Mouse (Mus musculus): ENCODE data around the gene Timm8a1. TPM values are rescaled to one million over a fixed set of nuclear protein-coding genes. Genes with fewer than 3 reads are reported as not detected.

Timm8a1 gene
- total and polyA plus RNA-seq, 3 experiments, result 240 to 449 (median 267) TPM

GRCm38 (mm10) chrX:134525260-134525659 is 16.4 kb downstream of the Timm8a1 start:
- Histone ChIP-seq H3K36me3 (ENCODE audit: control insufficient read depth in 1 of 2, insufficient read depth in 2 of 2, low read length in 2 of 2) (peaks cover 0 to 36% of the 10 kb centered on the region in 2 experiments; a peak in 2 of 4 replicates), H3K27me3 (ENCODE audit: control insufficient read depth in 1 of 2, insufficient read depth in 2 of 2, low read length in 2 of 2) (no peaks in the 10 kb centered on the region), H3K4me3 (ENCODE audit: control insufficient read depth in 1 of 2, insufficient read depth in 1 of 2, low read depth in 2 of 2, low read length in 2 of 2) (no peak overlapping the region), H3K27ac (ENCODE audit: control insufficient read depth, low read depth, low read length) (peak overlapping the region; percentile 3; the same call in 1 of the 2 replicates), H3K79me2 (ENCODE audit: control insufficient read depth, insufficient read depth, low read length, poor library complexity) (no peaks in the 10 kb centered on the region), H3K9ac (ENCODE audit: control insufficient read depth, low read depth, low read length, poor library complexity, severe bottlenecking) (no peak overlapping the region), H3K9me3 (replicated peaks; ENCODE audit: insufficient read depth, low read length) (no peaks in the 10 kb centered on the region), H3K4me1 (ENCODE audit: control insufficient read depth in 1 of 2, insufficient read depth in 2 of 2, low read length in 2 of 2) (peaks cover 25% of the 10 kb centered on the region in 2 experiments)
- peak; percentile 66 for DNase-seq (ENCODE audit: low read depth, low spot score)
- no peak for TF ChIP-seq NRF1 (IDR thresholded peaks at IDR 0.05; ENCODE audit: insufficient read depth, low read depth, low read length, poor library complexity, severe bottlenecking)
- no peak for TF ChIP-seq SMC3 (IDR thresholded peaks at IDR 0.05; ENCODE audit: low read depth, low read length)
- TF ChIP-seq KAT2A (conservative IDR thresholded peaks at IDR 0.05; ENCODE audit: low read depth, low read length), result no peak
- TF ChIP-seq GATA1 (IDR thresholded peaks at IDR 0.05; ENCODE audit: low read depth, low read length), result peak; percentile 86
- TF ChIP-seq POLR2AphosphoS5 (IDR thresholded peaks at IDR 0.05; ENCODE audit: borderline replicate concordance, low read depth, low read length), result no peak
- peak; percentile 63; the same call in 1 of the 2 replicates for TF ChIP-seq RCOR1 (IDR thresholded peaks at IDR 0.05; ENCODE audit: low read depth, low read length)
- peak; percentile 32; the same call in 1 of the 2 replicates for TF ChIP-seq TCF12 (IDR thresholded peaks at IDR 0.05; ENCODE audit: low read depth, low read length)
- TF ChIP-seq POLR2A (IDR thresholded peaks at IDR 0.05; ENCODE audit: control insufficient read depth in 1 of 2, insufficient read depth in 1 of 2, low read depth in 1 of 2, low read length in 2 of 2, poor library complexity in 1 of 2), result no peak
- no peak for TF ChIP-seq CTCF (IDR thresholded peaks at IDR 0.05 in 2 of 3, conservative IDR thresholded peaks at IDR 0.05 in 1 of 3; ENCODE audit: control insufficient read depth in 1 of 3, insufficient read depth in 1 of 3, low read depth in 2 of 3, low read length in 3 of 3, poor library complexity in 1 of 3, severe bottlenecking in 1 of 3)
- no peak for TF ChIP-seq USF1 (IDR thresholded peaks at IDR 0.05; ENCODE audit: low read depth, low read length)
- no peak for TF ChIP-seq MYB (IDR thresholded peaks at IDR 0.05; ENCODE audit: low read depth, low read length)
- no peak; the same call in 1 of the 2 replicates for TF ChIP-seq TAL1 (IDR thresholded peaks at IDR 0.05; ENCODE audit: low read length)
- TF ChIP-seq ZMIZ1 (IDR thresholded peaks at IDR 0.05; ENCODE audit: low read depth, low read length), result no peak
- no peak for TF ChIP-seq ZKSCAN1 (IDR thresholded peaks at IDR 0.05; ENCODE audit: low read depth, low read length)
- TF ChIP-seq EP300 (IDR thresholded peaks at IDR 0.05; ENCODE audit: low read depth in 1 of 2, low read length in 2 of 2), result peak; percentile 70 to 82
- TF ChIP-seq MEF2A (IDR thresholded peaks at IDR 0.05; ENCODE audit: extremely low read depth, insufficient replicate concordance, low read depth, low read length, poor library complexity, severe bottlenecking), result no peak
- peak; percentile 85 for TF ChIP-seq MXI1 (IDR thresholded peaks at IDR 0.05; ENCODE audit: low read depth, low read length)
- TF ChIP-seq CHD2 (IDR thresholded peaks at IDR 0.05; ENCODE audit: low read length), result no peak
- no peak for TF ChIP-seq ZC3H11A (IDR thresholded peaks at IDR 0.05; ENCODE audit: low read depth, low read length)
- TF ChIP-seq TBP (IDR thresholded peaks at IDR 0.05; ENCODE audit: low read depth, low read length), result no peak
- TF ChIP-seq ELF1 (IDR thresholded peaks at IDR 0.05; ENCODE audit: low read depth, low read length), result no peak
- no peak for TF ChIP-seq USF2 (IDR thresholded peaks at IDR 0.05; ENCODE audit: borderline replicate concordance in 1 of 2, insufficient read depth in 1 of 2, low read depth in 1 of 2, low read length in 2 of 2)
- TF ChIP-seq ZNF384 (IDR thresholded peaks at IDR 0.05; ENCODE audit: low read depth, low read length), result peak; percentile 97
- peak; percentile 65; the same call in 1 of the 2 replicates for TF ChIP-seq SIN3A (IDR thresholded peaks at IDR 0.05; ENCODE audit: low read length)
- peak; percentile 92 for TF ChIP-seq MAX (IDR thresholded peaks at IDR 0.05; ENCODE audit: low read length)
- no peak for TF ChIP-seq MAZ (IDR thresholded peaks at IDR 0.05; ENCODE audit: low read depth, low read length)
- no peak for TF ChIP-seq HCFC1 (IDR thresholded peaks at IDR 0.05; ENCODE audit: low read depth, low read length)
- peak; percentile 96 for TF ChIP-seq MYC (IDR thresholded peaks at IDR 0.05; ENCODE audit: low read depth, low read length)
